Mouse (Mus musculus): ENCODE measurements around the gene Slc25a30. TPM values are rescaled to one million over a fixed set of nuclear protein-coding genes. Genes with fewer than 3 reads are reported as not detected.
"Not testable (repeated sequence)": the region's sequence is repeated elsewhere in the genome, so short reads cannot be mapped to it uniquely, and the experiment has no call there.

The Slc25a30 gene
- 13.6 TPM in 1 of 2 replicates, not detected in the other for polyA plus RNA-seq (2012; ENCODE audit: insufficient read depth, low replicate concordance)

GRCm38 (mm10) chr14:75786868-75787793 is at the start of gene Slc25a30:
Gene Slc25a30 (minus strand): TSS chr14:75787037.
- Histone ChIP-seq H3K9me3 (peaks cover 8% of the 10 kb centered on the region), H3K36me3 (replicated peaks; ENCODE audit: low read length) (peaks cover 2% of the 10 kb centered on the region), H3K27me3 (replicated peaks) (no peaks in the 10 kb centered on the region), H3K4me3 (replicated peaks) (peak within 1 kb of the TSS; percentile 98), H3K4me1 (peaks cover 44% of the 10 kb centered on the region)
- TF ChIP-seq GATA1 (IDR thresholded peaks at IDR 0.05; ENCODE audit: borderline replicate concordance, low read length) = no peak
- no peak for TF ChIP-seq FLI1 (IDR thresholded peaks at IDR 0.05; ENCODE audit: low read length)

GRCm38 (mm10) chr14:75836579-75836978 is 49.7 kb upstream of the Slc25a30 start:
- TF ChIP-seq GATA1 (IDR thresholded peaks at IDR 0.05; ENCODE audit: borderline replicate concordance, low read length) = no peak
- no peak for TF ChIP-seq FLI1 (IDR thresholded peaks at IDR 0.05; ENCODE audit: low read length)
- Histone ChIP-seq H3K4me3 (replicated peaks) (no peak overlapping the region), H3K4me1 (peaks cover 70% of the 10 kb centered on the region), H3K9me3 (no peaks in the 10 kb centered on the region), H3K36me3 (replicated peaks; ENCODE audit: low read length) (no peaks in the 10 kb centered on the region), H3K27me3 (replicated peaks) (no peaks in the 10 kb centered on the region)

- peaks cover 67% of the 10 kb centered on the region for H3K4me1 ChIP-seq
- H3K9me3 ChIP-seq = no peaks in the 10 kb centered on the region
- peak overlapping the region; percentile 94 for H3K4me3 ChIP-seq (replicated peaks)
- no peaks in the 10 kb centered on the region for H3K27me3 ChIP-seq (replicated peaks)
- no peak for TF ChIP-seq GATA1 (IDR thresholded peaks at IDR 0.05; ENCODE audit: borderline replicate concordance, low read length)
- H3K36me3 ChIP-seq (replicated peaks; ENCODE audit: low read length) = no peaks in the 10 kb centered on the region
These were observed 48.0 kb upstream of the Slc25a30 start for GRCm38 (mm10) chr14:75834739-75835381.

- peaks cover 69% of the 10 kb centered on the region for H3K4me1 ChIP-seq
- TF ChIP-seq GATA1 (IDR thresholded peaks at IDR 0.05; ENCODE audit: borderline replicate concordance, low read length) = no peak
- peak; percentile 81; the same call in 1 of the 2 replicates for TF ChIP-seq FLI1 (IDR thresholded peaks at IDR 0.05; ENCODE audit: low read length)
- no peaks in the 10 kb centered on the region for H3K36me3 ChIP-seq (replicated peaks; ENCODE audit: low read length)
- H3K9me3 ChIP-seq = no peaks in the 10 kb centered on the region
- peak overlapping the region; percentile 94 for H3K4me3 ChIP-seq (replicated peaks)
- H3K27me3 ChIP-seq (replicated peaks) = no peaks in the 10 kb centered on the region
These were observed 47.5 kb upstream of the Slc25a30 start for GRCm38 (mm10) chr14:75834251-75834738.

GRCm38 (mm10) chr14:75833546-75834250 is 46.9 kb upstream of the Slc25a30 start:
- Histone ChIP-seq H3K9me3 (no peaks in the 10 kb centered on the region), H3K27me3 (replicated peaks) (peaks cover 4% of the 10 kb centered on the region), H3K4me1 (peaks cover 72% of the 10 kb centered on the region), H3K36me3 (replicated peaks; ENCODE audit: low read length) (no peaks in the 10 kb centered on the region), H3K4me3 (replicated peaks) (peak overlapping the region; percentile 94)
- no peak for TF ChIP-seq GATA1 (IDR thresholded peaks at IDR 0.05; ENCODE audit: borderline replicate concordance, low read length)
- no peak for TF ChIP-seq FLI1 (IDR thresholded peaks at IDR 0.05; ENCODE audit: low read length)

- H3K4me3 ChIP-seq (replicated peaks) = peak overlapping the region; percentile 94
- H3K27me3 ChIP-seq (replicated peaks) = peaks cover 9% of the 10 kb centered on the region
- no peak for TF ChIP-seq FLI1 (IDR thresholded peaks at IDR 0.05; ENCODE audit: low read length)
- TF ChIP-seq GATA1 (IDR thresholded peaks at IDR 0.05; ENCODE audit: borderline replicate concordance, low read length) = no peak
- H3K36me3 ChIP-seq (replicated peaks; ENCODE audit: low read length) = no peaks in the 10 kb centered on the region
- no peaks in the 10 kb centered on the region for H3K9me3 ChIP-seq
- H3K4me1 ChIP-seq = peaks cover 73% of the 10 kb centered on the region
These were observed 46.1 kb upstream of the Slc25a30 start for GRCm38 (mm10) chr14:75832982-75833381.

GRCm38 (mm10) chr14:75832031-75832430 is 45.2 kb upstream of the Slc25a30 start:
- TF ChIP-seq GATA1 (IDR thresholded peaks at IDR 0.05; ENCODE audit: borderline replicate concordance, low read length) (no peak), FLI1 (IDR thresholded peaks at IDR 0.05; ENCODE audit: low read length) (no peak)
- no peaks in the 10 kb centered on the region for H3K9me3 ChIP-seq
- no peak overlapping the region for H3K4me3 ChIP-seq (replicated peaks)
- peaks cover 13% of the 10 kb centered on the region for H3K27me3 ChIP-seq (replicated peaks)
- H3K36me3 ChIP-seq (replicated peaks; ENCODE audit: low read length) = no peaks in the 10 kb centered on the region
- peaks cover 63% of the 10 kb centered on the region for H3K4me1 ChIP-seq

- Histone ChIP-seq H3K4me1 (peaks cover 48% of the 10 kb centered on the region), H3K27me3 (replicated peaks) (peaks cover 13% of the 10 kb centered on the region)
- not testable (repeated sequence) for H3K9me3 ChIP-seq; H3K36me3 ChIP-seq (replicated peaks; ENCODE audit: low read length); H3K4me3 ChIP-seq (replicated peaks)
These were observed 43.0 kb upstream of the Slc25a30 start for GRCm38 (mm10) chr14:75829817-75830216.

All from megakaryocyte, embryonic 14.5 days (primary cell).